Mouse (Mus musculus) lung, postnatal 0 days (tissue): ENCODE data around the gene Tefm.
"Not testable (repeated sequence)": the region's sequence is repeated elsewhere in the genome, so short reads cannot be mapped to it uniquely, and the experiment has no call there.

Experiments
- CTCF ChIP-seq: IDR thresholded peaks from 2 replicates; pipeline ENCODE4 v1.5.1; 2016; ENCODE audit warnings: antibody characterized with exemption, mild to moderate bottlenecking
- EP300 ChIP-seq: IDR thresholded peaks from 2 replicates; pipeline ENCODE4 v1.6.1; 2016; ENCODE audit warnings: antibody characterized with exemption, mild to moderate bottlenecking, control low read depth

- not testable (repeated sequence) for TF ChIP-seq CTCF, EP300
Measured at GRCm38 (mm10) chr11:80185441-80185976, 43.5 kb upstream of the Tefm start.
